Mouse (Mus musculus): ENCODE data around the gene Trh.

Gene Trh

DNA sequence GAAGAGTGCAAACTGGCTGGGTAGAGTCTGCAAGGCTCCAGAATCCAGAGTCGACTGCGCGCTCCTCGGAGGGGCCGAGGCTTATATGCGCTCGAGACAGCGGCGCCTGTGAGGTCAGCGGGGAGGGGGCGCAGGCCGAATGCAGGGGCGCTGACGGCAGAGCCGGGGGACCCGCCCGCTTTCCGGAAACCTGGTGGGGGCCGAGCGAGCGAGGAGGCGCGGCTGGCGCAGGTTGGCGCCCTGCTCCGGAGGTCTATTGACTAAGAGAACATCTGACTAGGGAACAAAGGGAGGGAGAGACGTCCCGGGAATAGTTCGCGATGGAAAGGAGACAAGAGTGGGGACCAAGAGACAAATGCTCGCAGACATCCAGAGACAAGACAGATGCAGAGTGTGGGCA, at the start of gene Trh:
Gene Trh (minus strand): TSS at position 60 of the 400 bp plus-strand sequence.
- no peak for ATAC-seq (ENCODE audit: low TSS enrichment)

DNA sequence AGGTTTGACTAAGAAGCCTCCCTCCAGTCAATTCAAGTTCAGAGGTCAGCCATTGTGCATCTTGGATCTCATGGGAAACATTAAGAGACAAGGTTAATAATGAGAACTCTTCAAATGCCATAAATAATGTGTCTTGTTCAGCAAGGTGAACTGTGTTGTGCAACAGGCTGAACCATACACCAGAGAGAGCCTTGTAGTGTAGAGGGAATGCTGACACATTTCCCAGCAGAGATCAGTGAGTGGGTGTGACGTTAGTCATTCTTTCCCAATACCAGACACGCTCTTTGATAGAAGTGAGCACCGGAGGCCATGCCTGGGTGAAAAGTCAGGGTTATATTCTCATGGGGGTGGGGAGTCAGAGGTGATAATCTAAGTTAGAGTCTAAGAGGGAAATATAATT, 46.4 kb upstream of the Trh start:
- no peak for ATAC-seq (ENCODE audit: low TSS enrichment)

DNA sequence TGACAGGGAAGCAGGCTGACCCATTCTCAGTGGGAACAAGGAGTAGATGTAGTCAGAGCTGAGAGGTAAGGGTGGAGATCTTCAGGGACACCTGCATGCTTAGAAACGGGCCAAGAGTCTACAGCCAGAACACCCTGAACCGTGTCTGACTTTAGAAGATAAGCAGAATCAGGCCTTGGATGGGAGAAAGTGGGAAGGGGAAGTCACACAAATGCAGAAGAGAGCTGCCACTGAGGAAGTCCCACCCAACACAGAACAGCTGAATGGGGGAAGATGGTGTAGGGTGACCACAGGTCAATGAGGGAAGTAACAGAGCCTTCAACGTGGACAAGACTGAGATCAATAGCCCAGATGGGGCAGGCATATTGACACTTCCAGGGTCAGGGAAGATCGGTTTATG, 42.4 kb upstream of the Trh start:
- peak; percentile 38; the same call in 1 of the 2 replicates for ATAC-seq (ENCODE audit: low TSS enrichment)

DNA sequence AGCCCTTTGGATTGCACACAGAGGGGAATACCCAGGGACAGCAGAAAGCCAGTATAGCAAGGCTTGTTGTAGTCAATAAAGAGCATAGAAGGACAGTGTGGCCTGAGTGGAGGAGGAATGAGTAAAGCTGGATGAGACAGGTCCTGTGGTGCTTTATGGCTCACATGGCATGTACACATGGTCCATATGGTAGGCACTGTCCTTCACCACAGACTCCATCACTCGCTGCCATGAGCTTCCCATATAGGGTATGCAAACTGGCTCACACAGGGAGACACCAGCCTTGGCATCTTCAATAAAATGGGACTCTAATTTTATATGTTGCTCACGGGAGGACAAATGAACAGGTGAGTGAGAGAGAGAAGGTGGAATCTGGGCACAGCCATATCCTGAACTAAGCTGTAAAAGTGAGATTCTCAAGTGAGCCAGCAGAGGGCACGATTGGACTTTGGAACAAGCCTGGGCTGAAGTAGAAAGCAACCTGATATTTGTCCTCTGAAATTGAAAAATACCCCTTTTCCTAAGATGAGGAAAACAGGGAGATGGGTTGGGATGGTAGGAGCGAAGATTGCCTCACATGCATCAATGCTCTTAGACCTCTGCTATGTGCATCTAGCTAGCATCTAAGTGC, 41.9 kb upstream of the Trh start:
- ATAC-seq (ENCODE audit: low TSS enrichment), result peak; percentile 87

DNA sequence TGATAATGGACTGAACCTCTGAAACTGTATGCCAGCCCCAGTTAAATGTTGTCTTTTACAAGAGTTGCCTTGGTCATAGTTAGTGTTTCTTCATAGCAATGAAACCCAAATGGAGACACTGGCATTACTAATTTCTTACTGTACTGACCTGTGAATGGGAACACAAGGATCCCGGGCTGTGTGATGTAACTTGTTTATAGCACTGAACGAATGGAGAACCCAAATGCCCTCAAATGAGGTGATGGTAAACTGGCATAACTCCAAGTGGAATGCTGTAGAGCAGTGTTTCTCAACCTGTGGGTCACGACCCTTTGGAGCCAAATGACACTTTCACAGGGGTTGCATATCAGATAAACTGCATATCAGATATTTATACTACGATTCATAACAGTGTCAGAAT, 41.1 kb upstream of the Trh start:
- no peak for ATAC-seq (ENCODE audit: low TSS enrichment)

DNA sequence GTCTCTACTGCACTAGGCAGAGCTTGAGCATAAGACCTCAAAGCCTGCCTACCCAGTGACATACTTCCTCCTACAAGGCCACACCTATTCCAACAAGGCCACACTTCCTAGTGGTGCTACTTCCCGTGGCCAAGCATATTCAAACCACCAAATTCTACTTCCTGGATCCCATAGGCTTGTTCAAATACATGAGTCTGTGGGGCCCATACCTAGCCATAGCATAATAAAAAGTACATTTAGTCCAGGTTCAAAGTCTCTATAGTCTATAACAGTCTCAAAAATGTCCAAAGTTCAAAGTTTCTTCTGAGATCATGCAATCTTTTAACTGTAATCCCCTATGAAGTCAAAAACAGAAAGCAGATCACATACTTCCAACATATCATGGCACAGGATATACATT, 32.7 kb upstream of the Trh start:
- ATAC-seq (ENCODE audit: low TSS enrichment), result no peak

DNA sequence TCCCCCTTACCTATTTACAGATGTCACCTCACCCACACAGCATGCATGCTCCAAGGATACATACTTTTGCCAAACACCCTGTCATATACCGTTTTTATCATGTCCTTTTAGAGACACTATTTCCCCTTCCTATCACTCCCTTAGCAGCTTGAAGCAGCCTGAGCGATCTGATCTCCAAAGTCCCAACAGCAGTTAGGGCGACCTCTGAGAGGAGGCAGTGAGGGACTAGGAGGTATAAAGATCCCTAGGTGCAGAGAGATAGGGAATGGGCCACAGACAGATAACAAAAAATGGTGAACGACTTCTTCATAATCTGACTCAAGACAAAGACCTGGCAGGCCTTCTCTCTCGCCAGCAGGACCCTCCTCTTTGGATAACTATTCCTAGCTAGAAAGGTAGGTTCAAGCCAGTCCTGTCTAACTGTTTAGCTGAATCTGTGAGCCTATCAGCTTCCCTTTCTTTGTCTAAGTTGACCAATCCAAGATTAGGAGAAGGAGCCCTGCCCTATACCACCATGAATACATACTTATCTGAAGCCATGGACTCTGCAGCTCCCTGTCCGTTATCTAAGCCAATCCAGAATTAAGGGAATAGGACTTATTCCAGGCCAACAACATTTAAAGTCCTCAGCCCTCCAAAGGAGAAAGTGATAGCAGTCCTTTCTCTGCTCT, 29.3 kb upstream of the Trh start:
- no peak for ATAC-seq (ENCODE audit: low TSS enrichment)

DNA sequence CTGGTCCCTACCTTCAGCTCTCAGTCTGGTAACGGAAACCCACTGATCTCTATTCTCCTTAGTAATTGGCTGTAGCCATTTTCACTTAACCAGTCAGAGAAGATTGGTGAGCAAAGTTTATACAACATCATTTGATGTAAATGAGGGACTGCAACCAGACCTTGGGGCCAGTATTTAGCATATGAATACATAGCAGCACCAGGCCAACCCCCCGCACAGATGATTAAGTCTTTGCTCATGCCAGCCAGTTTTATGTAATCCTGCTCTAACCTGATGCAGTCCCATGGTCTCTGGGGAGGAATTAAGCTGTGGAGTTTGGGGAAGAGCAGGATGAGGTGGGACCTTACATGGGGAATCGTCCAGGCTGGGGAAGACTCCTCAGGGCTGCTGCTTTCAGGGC, 28.2 kb upstream of the Trh start:
- no peak for ATAC-seq (ENCODE audit: low TSS enrichment)

DNA sequence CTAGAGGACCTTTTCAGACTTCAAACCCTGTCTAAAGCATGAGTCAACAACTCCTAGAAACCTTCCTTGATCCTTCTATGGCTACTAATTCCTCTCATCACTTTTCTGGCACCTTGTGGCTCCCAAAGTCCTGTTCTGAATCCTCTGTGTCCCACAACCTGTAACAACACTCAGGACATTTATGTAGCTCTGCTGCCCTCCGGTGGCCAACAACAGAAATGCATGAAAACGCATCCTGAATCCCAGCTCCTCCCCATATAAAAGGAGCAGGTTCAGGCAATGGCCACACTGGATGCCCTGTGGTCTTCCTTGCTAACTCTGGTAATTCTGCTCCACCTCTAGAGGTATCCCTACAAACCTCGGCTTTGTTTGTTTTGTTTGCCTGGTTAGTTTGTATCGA, 24.6 kb upstream of the Trh start:
- ATAC-seq (ENCODE audit: low TSS enrichment), result peak; percentile 93

DNA sequence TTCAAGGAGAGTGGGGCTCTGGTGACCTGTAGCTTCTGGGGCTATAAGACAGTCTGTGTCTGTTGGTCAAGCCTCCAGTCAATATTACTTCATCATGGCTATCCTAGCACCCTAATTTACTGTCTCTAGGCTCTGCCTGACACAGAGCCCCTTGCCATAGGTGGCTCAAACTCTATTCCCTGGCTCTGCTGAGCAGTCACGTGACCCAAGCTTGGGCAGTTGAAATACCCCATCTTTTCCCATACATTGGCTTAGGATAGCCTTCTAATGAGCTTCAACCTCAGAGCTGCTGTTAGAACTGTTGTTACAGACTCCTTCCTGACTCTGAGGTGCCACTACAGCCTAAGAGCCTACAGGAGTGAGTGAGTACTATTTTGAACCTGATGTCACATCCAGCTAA, 23.6 kb upstream of the Trh start:
- ATAC-seq (ENCODE audit: low TSS enrichment), result no peak

DNA sequence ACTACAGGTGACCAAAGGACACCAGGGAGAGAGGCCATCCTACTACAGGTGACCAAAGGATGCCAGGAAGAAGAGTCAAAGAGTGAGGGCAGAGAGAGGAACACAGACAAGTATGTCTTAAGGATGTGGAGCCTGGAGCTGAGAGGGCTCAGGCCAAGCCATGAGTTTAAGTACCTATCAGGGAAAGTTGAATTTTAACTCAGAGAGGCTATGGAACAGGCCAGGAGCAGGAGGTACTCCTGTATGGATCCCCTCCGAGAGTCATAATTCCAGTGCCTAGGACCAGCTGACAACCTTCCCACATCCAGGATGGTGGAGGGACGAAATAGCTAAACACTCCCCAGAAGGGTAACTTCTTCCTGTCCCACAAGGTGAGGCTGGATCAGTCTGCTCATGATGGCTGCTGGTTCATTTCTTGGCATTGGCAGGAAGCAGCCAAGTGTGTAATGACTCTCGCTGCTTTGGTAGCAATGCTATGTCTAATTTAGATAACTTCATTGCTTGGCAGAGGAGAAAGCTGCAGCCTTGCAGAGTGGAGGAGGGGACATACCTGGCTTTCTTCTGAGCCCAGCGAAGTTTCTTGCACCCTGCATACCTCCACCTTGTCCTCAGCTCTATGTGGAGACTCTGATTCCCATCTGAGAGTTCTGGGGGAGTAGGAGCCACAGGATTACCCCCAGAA, 16.9 kb upstream of the Trh start:
- no peak for ATAC-seq (ENCODE audit: low TSS enrichment)

DNA sequence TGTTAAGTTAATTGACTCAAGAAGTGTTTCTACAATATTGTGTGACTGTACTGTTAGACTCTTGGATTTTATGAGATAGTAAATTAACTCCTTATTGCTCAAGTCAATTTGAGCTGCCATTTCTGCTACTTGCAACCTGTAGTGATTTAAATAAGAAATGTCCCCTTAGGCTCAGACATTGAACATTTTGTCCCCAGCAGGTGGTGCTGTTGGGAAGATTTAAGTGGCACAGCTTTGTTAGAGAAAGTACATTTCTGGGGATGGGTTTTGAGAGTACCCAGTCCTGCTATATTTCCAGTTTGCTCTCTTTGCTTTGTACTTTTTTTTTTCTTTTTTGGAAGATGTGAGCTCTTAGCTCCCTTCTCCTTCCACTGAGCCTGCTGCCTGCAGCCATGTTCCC, 10.9 kb upstream of the Trh start:
- ATAC-seq (ENCODE audit: low TSS enrichment), result no peak

DNA sequence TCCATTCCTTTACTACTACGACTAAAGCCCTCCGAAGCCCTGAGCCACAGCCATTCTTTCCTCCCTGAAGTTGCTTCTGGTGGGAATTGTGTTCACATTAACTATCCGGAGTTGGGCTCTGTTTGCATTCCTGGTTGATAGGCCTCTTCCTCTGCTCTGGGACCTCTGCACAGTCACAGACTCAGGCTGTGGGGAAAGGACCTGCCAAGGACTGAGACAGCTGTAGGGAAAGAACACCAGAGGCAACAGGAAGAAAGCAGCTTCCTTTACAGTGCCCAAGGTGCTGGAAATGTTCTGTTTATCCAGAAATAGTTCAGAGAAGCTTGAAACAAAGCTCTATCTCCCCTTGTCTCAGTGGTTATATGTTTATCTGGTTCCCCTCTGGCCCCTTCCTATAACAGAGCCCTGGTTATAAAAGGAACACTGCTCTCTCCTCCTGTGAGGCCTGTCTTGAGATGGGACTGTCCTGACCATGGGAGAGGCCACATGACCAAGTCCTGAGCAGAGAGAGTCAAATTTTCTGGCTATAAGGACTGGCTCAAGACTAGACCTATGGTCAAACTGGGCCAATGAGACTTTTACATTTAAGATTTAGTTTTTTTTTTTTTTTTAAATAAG, 8.9 kb upstream of the Trh start:
- ATAC-seq (ENCODE audit: low TSS enrichment), result no peak

DNA sequence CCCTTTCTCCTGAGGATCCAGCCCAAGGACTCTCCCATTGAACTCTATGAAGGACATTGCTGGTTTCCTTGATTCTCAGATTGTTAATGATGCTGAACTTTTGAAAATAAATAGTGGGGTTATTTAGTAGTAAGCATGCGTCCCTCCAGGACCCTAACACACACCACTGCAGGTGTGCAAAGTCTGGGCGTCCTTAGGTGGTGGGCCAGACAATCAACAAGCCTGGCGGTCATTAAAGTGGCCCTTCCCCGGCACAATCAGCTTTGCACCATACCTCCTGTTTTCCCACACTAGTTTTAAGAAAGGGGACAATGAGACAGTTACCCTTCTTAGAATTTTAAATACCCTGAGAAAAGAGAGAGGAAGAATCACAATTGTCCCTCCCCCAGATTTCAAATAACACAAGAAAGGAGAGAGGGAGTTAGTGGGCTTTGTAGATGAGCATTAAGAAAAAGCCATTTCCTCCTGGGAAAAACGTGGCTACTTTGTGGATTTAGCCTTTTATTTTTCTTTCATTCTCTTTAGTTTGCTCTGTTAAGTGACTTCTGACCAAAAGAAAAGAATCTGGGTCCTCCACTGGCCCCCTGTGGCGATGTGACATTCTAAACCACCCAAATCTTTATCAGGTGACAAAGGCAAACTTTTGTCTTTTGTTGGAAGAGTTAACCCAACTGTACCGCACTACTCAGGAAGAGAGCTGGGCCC, 2.9 kb upstream of the Trh start:
- no peak for ATAC-seq (ENCODE audit: low TSS enrichment)

DNA sequence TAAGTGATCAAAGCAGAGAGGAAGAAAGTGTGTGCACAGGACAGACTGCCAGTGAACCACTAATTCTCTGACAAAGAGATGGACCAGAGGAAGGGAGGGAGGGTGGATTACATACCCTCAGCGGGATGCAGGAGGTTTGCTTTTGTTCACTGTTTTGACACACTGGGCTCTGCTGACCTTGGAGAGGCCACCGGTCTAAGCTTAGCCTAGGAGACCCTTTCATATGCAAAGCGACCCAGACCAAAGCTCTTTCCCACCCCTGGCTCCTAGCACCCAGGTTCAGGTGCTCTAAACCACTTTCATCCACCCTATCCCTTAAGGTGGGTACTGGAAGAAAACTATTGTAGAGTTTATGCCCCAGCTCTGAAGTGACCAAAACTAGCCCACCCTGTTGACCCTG, 1.9 kb upstream of the Trh start:
- ATAC-seq (ENCODE audit: low TSS enrichment), result no peak

DNA sequence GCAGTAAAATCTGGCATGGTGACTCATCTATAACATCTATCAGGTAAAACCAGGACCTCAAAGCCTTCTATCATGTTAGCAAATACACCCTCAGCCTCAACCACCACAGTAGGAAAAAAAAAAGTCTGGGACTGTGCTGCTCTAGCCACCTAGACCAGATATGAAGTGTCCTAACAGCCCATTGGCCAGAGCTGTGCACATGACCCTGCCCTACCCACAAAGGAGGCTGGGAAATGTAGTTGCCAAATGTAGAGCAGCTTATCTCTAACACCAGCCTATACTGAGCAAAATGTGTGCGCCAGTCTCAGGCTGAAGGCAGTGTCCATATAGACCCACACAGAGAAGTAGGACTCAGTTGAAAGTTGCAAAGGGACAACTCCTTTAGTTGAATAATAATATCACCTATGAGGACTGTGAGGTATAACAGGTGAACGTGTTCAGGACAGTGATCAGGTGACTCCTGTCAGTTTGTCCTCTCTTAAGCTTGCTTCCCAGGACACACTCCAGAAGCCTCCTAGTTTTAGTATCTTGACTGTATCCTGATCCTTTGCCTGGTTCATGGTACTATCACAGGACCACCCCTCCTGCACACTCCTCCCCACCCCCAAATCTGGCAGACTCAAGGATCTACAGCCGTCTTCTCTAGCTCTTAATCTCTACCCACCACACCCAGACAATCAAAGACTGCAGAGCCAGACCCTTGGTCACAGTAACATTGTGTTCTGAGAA, 3.1 kb downstream of the Trh start:
- peak; percentile 99 for ATAC-seq (ENCODE audit: low TSS enrichment)

DNA sequence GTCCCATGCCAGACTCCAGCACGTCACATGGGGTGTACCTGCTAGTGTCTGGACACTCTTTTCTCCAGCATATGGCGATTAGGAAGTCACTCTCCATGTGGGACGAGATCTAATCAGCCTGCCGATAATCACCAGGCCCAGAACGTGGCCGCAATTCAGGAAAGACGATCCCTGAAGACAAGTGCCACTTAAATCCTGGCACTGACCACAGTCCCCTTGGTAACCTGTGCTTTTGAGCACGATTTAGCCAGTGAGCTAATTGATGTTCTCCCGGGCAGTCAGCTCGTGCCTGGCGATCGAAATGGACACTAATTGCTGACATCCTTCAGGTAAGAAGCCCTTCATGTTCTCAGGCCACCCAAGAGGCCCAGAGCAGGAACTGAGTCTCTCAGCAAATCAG, 9.4 kb downstream of the Trh start:
- ATAC-seq (ENCODE audit: low TSS enrichment), result no peak

DNA sequence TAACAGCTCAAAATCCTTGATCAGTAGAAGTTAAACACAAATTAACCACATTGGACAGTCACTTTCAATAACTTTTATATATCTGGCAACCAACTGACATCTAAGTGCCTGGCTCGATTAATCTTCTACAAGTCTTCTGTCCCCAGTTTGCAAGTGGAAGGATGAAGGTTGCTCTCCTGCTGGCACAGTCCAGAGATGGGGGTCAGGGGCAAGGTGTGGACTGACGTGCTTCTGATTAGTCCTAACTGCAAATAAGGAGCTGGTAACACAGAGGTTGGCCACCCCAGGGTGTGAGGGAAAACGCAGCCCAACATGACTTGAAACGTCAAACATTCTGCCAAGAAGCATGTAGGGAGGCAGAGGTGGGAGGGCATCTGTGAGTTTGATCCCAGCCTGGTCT, 12.7 kb downstream of the Trh start:
- ATAC-seq (ENCODE audit: low TSS enrichment), result no peak

DNA sequence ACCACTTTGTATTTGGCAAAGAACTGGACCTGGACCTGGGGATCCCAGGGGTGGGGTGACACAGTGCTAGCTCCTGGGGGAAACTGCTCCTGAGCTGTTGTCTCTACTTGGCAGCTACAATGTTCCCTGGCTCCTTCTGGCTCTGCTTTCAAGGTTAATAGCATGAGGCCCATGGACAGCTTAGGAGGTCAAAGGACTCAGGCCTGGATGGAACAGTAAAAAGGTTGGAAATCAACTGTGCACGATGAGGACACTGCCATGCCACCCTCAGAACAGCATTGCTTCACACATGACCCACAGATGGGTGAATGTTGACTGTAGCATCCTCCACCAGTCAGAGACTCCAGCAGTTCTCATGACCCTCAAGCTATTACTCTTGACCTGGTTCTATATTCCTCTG, 13.1 kb downstream of the Trh start:
- ATAC-seq (ENCODE audit: low TSS enrichment), result no peak

DNA sequence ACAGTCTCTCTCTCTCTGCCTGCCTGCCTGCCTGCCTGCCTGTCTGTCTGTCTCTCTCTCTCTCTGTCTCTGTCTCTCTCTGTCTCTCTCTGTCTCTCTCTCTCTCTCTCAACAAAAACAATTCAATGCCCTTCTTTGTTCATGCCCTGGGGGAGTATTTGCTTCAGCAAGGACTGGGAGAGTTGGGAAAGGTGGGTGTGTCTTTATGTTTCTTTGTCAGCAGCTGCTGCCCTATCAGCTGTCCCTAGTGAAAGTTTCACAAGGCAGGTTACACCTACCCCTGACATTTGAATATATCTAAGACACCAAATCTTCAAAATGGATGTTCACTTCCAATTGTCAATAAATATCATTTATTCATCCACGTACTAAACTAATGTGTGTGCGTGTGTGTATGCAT, 14.9 kb downstream of the Trh start:
- ATAC-seq (ENCODE audit: low TSS enrichment), result no peak

DNA sequence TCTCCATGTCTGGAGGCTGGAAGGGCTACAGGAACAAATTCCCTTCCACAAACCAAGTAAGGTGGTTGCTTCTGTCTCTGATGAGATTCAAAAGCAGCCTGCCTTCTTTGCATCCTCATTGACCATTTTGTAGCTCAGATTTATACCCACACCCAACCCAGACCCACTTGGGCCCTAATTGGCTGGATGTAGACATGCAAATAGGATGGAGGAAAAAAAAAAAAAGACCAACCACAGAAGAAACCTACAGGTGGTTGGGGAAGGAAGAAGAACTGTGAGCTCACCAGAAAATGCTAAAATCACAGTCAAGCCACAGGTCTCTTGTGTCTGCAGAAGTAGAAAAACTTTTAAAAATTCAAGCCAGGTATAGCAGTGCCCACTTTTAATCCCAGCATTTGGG, 15.3 kb downstream of the Trh start:
- no peak for ATAC-seq (ENCODE audit: low TSS enrichment)

DNA sequence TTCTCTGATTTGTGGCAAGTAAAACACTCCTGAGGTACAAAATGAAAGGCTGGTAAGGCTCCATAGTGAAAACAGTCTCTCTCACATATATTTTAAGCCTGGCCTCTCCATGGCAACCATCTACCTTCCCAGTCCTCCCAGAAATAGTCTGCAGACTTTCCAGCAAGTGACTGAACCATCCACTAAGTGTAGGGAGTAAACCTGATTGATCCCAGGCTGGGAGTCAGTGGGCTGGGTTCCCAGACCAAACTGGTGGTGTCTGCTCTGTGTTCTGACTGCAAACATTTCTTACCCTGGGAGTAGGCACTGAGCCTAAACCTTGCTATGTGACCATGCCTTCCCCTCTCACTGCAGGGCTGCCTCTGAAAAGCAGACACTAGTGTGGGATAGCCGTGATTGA, 19.5 kb downstream of the Trh start:
- ATAC-seq (ENCODE audit: low TSS enrichment), result peak; percentile 76

Data from frontal cortex, adult (tissue).